Mouse (Mus musculus) heart, embryonic 14.5 days (tissue): Measurements from ENCODE around the gene Il4i1. TPM values are rescaled to one million over a fixed set of nuclear protein-coding genes. Genes with fewer than 3 reads are reported as not detected.

ENCODE experiments used
- ATAC-seq: fragments of 200-750 bp; cut with Nextera tagmentation; 2 replicates; pipeline ENCODE4 v1.8.0; 2017; ENCODE audit warnings: low read depth, moderate TSS enrichment; ENCODE audit not compliant: insufficient number of reproducible peaks, insufficient read depth, low FRiP score
- H3K27ac ChIP-seq, 2 experiments: fragments of 200-500 bp in 1 of 2; fragments of 300-500 bp in 1 of 2; sonication (generic) in 1 of 2; replicated peaks in 1 of 2; 2 replicates each; pipeline ENCODE4 v1.5.1; 2012 to 2014; ENCODE audit warnings: low read depth in 2 of 2, low read length in 2 of 2, control low read depth in 1 of 2, mild to moderate bottlenecking in 1 of 2, mixed read lengths in 1 of 2; ENCODE audit not compliant: control insufficient read depth in 1 of 2, insufficient read depth in 1 of 2
- H3K27me3 ChIP-seq: fragments of 300-500 bp; sonication (generic); 2 replicates; pipeline ENCODE4 v1.6.1; 2014; ENCODE audit warnings: mild to moderate bottlenecking, low read length, control low read depth; ENCODE audit not compliant: control insufficient read depth, insufficient read depth
- H3K36me3 ChIP-seq: fragments of 300-500 bp; sonication (generic); 2 replicates; pipeline ENCODE4 v1.6.1; 2014; ENCODE audit warnings: mild to moderate bottlenecking, control low read depth, low read length, mixed read lengths; ENCODE audit not compliant: control insufficient read depth, insufficient read depth
- H3K4me1 ChIP-seq, 2 experiments: fragments of 200-500 bp in 1 of 2; fragments of 300-500 bp in 1 of 2; sonication (generic) in 1 of 2; 2 replicates each; pipeline ENCODE4 v1.6.1; 2012 to 2014; ENCODE audit warnings: low read length in 2 of 2, control low read depth in 1 of 2, mixed read lengths in 1 of 2; ENCODE audit not compliant: control insufficient read depth in 2 of 2, insufficient read depth in 2 of 2
- H3K4me2 ChIP-seq: fragments of 300-500 bp; sonication (generic); 2 replicates; pipeline ENCODE4 v1.6.1; 2014; ENCODE audit warnings: mild to moderate bottlenecking, low read length
- H3K4me3 ChIP-seq, 2 experiments: fragments of 200-500 bp in 1 of 2; fragments of 300-500 bp in 1 of 2; sonication (generic) in 1 of 2; 2 replicates each; pipeline ENCODE4 v1.5.1; 2012 to 2014; ENCODE audit warnings: low read length in 2 of 2, mild to moderate bottlenecking in 2 of 2, control low read depth in 1 of 2, low read depth in 1 of 2, moderate library complexity in 1 of 2; ENCODE audit not compliant: control insufficient read depth in 1 of 2, insufficient read depth in 1 of 2
- H3K9ac ChIP-seq: fragments of 300-500 bp; sonication (generic); 2 replicates; pipeline ENCODE4 v1.6.1; 2014; ENCODE audit warnings: mild to moderate bottlenecking, low read length
- H3K9me3 ChIP-seq: fragments of 300-500 bp; sonication (generic); 2 replicates; pipeline ENCODE4 v1.6.1; 2016; ENCODE audit warnings: low read length, control low read depth; ENCODE audit not compliant: control insufficient read depth
- WGBS: fragments of 180-500 bp; shearing (Covaris S2); extraction: QIAGEN DNeasy Blood & Tissue Kit; methylation state at CpG from one replicate; pipeline ENCODE4 v1.1.7; 2014; 5-methylcytosine and 5-hydroxymethylcytosine counted together
- polyA plus RNA-seq: library from polyadenylated mRNA; unstranded; fragments of >200 nt; fragmentation: Nextera tagmentation; extraction: Ambion mirVana; gene quantifications from 2 replicates; pipeline ENCODE4 v1.2.1, GENCODE M21; 2014

The Il4i1 gene
- polyA plus RNA-seq, 1 experiment from 2014 or later = 0.91 TPM

DNA sequence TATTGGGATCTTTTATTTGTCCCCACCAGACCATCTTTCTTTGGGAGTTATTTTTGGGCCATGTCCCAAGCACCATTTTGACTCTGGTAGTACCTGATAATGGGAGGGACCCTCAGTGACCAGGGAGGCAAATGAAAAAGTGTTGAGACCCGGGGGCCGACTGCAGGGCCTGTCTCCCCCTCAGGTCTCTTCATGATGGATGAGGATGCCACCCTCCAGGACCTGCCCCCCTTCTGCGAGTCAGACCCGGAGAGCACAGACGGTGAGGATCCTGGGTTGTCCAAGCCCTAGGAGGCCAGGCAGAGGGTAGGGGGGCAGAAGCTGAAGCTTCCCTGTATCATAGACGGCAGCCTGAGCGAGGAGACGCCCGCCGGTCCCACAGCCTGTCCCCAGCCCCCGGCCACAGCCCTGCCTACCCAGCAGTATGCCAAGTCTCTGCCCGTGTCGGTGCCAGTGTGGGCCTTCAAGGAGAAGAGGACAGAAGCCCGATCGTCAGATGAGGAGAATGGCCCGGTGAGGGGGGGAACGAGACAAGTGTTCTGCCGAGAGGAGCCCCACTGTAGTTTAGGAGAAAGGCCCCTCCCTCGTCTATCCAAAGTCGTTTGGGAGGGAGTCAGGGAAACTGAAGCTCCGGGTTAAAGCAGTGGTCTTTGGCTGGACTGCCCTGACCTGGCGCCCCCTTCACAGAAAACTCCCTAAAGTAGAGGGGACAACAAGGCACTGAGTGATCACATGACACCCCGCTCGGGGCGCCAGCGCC lies 37.6 kb downstream of the Il4i1 start:
- ATAC-seq = no peak
- 26% methylated on average over 25 of the region's 26 CpGs for WGBS
- Histone ChIP-seq H3K9ac (peak overlapping the region; percentile 73), H3K27me3 (no peaks in the 10 kb centered on the region), H3K4me2 (peak overlapping the region; percentile 81), H3K9me3 (no peaks in the 10 kb centered on the region), H3K4me3 (peak overlapping the region; percentile 46 to 59), H3K4me1 (peaks cover 23 to 48% of the 10 kb centered on the region in 2 experiments), H3K36me3 (peaks cover 26% of the 10 kb centered on the region), H3K27ac (peak overlapping the region; percentile 93 to 96)

DNA sequence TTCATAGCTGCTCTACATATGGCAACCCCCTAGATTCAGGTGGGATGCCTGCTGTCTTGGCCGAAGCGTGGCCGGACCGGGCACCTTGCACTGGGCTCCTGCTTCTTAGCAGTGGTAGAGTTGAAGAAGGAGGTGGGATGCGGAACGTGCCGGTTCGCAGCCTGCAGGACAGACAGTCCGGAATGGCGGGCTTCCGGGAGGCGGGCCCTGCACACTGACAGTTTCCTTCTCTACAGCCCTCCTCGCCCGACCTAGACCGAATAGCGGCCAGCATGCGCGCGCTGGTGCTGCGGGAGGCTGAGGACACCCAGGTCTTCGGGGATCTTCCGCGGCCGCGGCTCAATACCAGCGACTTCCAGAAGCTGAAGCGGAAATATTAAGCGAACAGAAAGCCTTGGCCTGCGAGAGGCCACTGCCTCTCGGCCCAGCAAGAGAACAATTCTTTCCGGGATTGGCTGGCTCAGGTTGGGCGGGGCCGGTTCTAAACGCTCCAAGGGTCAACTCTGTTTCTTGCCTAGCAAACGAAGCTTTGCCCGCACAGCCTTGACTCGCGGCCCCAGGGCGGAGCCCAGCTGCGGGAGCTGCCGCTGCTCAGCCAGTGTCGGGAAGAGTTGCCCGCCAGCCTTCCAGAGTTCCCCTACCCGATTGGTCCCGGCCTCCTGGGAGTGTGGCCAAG lies 38.3 kb downstream of the Il4i1 start:
- Histone ChIP-seq H3K27me3 (no peaks in the 10 kb centered on the region), H3K4me3 (peak overlapping the region; percentile 46 to 59), H3K9ac (peak overlapping the region; percentile 73), H3K9me3 (no peaks in the 10 kb centered on the region), H3K4me1 (peaks cover 23 to 48% of the 10 kb centered on the region in 2 experiments), H3K4me2 (peak overlapping the region; percentile 81), H3K36me3 (peaks cover 31% of the 10 kb centered on the region), H3K27ac (peak overlapping the region; percentile 93 to 96)
- peak; percentile 34 for ATAC-seq
- WGBS = 1% methylated on average over 45 of the region's 45 CpGs

DNA sequence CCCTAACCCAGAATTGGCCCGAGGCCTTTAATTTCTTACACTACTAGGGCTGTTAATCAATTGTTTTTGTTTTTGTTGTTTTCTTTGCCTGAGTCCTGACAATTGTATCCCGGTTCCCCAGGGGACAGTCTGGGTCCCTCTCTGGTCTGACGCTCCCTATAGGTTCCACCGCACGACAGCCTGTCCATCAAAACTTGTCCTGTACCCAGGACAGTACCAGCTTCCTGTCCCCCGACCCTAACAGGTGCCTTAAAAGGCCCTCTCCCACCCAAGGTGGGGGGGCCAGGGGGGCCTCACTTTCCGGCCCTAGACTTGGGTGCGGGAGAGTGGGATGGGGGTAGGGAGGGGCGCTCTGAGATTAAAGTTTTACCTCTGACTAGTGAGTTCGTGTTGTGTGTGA lies 38.8 kb downstream of the Il4i1 start:
- no peak for ATAC-seq
- peak overlapping the region; percentile 93 to 96 for H3K27ac ChIP-seq
- H3K36me3 ChIP-seq = peaks cover 34% of the 10 kb centered on the region
- no peaks in the 10 kb centered on the region for H3K27me3 ChIP-seq
- 35% methylated on average over 10 of the region's 10 CpGs for WGBS
- peak overlapping the region; percentile 73 for H3K9ac ChIP-seq
- no peaks in the 10 kb centered on the region for H3K9me3 ChIP-seq
- H3K4me1 ChIP-seq = peaks cover 23 to 48% of the 10 kb centered on the region in 2 experiments
- H3K4me2 ChIP-seq = peak overlapping the region; percentile 81
- H3K4me3 ChIP-seq = peak overlapping the region; percentile 46 to 59

DNA sequence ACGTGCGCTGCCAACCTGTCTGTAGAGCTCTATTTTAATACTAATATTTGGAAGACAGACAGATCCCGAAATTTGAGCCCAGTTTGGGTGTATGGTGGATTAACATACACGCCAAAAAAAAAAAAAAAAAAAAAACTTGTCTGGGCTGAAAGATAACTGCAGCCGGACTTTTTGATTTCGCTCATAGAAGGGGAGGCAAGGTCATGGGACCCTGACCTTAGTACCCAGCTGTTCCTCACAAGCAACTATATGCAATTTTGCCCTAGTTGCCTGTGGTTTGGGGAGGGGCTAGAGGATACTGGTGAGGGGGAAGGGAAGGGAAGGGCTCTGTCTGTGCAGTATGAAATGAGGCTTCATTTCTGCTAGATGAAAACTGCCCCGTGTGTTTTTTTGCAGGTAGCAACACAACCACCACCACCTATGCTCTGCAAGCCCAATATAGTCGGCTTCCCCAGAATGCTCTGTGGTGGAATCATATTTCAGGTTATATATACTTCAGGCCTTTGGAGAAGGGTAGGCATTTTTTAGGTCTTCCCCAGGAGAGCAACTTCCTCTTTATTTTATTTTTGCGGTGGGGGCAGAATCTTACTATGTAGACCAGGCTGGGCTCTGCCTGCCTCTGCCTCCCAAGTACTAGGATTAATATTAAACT lies 40.2 kb downstream of the Il4i1 start:
- no peaks in the 10 kb centered on the region for H3K9me3 ChIP-seq
- H3K36me3 ChIP-seq = peaks cover 33% of the 10 kb centered on the region
- no peaks in the 10 kb centered on the region for H3K27me3 ChIP-seq
- ATAC-seq = no peak
- peak overlapping the region; percentile 92 to 95 for H3K27ac ChIP-seq
- 57% methylated on average over 9 of the region's 9 CpGs for WGBS
- H3K9ac ChIP-seq = peak overlapping the region; percentile 92
- H3K4me3 ChIP-seq = peak overlapping the region in 1 of 2 experiments; percentile 86; a peak in 3 of 4 replicates
- peaks cover 16 to 38% of the 10 kb centered on the region in 2 experiments for H3K4me1 ChIP-seq
- H3K4me2 ChIP-seq = peak overlapping the region; percentile 95

DNA sequence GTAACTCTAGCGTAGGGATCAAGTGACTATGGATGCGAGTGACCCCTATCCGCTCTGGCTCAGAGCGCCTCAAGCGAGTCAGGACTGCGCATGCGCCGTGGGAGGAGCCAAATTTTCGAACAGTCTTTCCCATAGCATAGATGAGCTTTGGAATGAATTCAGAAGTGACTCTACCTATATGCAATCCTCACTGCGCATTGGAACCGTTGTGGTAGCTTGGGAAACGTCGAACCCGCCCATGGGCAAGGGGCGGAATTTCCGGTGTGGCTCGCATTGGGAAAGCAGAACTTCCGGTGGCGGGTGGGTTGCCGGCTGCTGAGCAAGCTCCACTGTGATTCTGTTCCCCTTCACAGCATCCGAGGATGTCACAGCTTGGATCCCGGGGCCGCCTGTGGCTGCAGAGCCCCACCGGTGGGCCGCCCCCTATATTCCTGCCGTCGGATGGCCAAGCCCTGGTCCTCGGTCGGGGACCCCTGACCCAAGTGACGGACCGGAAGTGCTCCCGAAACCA lies 40.9 kb downstream of the Il4i1 start, which contains the start of gene Pnkp:
Gene Pnkp, plus strand, starts transcription at position 98 of the 511 bp plus-strand sequence.
- H3K9me3 ChIP-seq = no peaks in the 10 kb centered on the region
- H3K36me3 ChIP-seq = peaks cover 35% of the 10 kb centered on the region
- H3K27me3 ChIP-seq = no peaks in the 10 kb centered on the region
- H3K4me3 ChIP-seq = peak within 1 kb of the TSS; percentile 86 to 94
- ATAC-seq = 0 out of 2 replicates have a peak, but pooled peaks have one; percentile 23
- H3K27ac ChIP-seq = peak within 1 kb of the TSS; percentile 92 to 95
- peak within 1 kb of the TSS; percentile 95 for H3K4me2 ChIP-seq
- H3K4me1 ChIP-seq = peaks cover 16 to 36% of the 10 kb centered on the region in 2 experiments
- under 1% methylated on average over 32 of the region's 32 CpGs for WGBS
- peak within 1 kb of the TSS; percentile 92 for H3K9ac ChIP-seq

DNA sequence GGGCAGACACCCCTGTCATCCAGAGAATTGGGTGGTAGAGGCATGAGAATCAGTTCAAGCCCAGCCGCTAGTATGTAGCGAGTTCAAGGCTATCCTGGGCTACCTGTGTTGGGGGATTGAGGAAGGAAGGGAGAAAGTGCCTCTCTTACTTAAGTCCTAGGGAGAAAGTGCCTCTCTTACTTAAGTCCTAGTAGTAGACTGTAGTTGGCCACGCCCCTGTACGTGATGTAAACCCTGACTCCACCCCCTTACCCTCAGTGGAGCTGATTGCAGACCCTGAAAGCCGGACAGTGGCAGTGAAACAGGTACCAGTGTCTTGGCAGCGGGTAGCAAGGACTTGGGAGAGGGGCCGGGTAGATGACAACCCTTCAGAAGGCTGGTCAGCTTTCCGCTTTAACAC lies 41.7 kb downstream of the Il4i1 start:
- H3K4me2 ChIP-seq = peak overlapping the region; percentile 95
- H3K4me3 ChIP-seq = peak overlapping the region; percentile 86 to 94
- no peaks in the 10 kb centered on the region for H3K9me3 ChIP-seq
- no peaks in the 10 kb centered on the region for H3K27me3 ChIP-seq
- peak overlapping the region in 1 of 2 experiments; percentile 92; a peak in 1 of 4 replicates for H3K27ac ChIP-seq
- WGBS = 25% methylated on average over 8 of the region's 8 CpGs
- peaks cover 16 to 35% of the 10 kb centered on the region in 2 experiments for H3K4me1 ChIP-seq
- peak overlapping the region; percentile 92 for H3K9ac ChIP-seq
- peaks cover 37% of the 10 kb centered on the region for H3K36me3 ChIP-seq
- no peak for ATAC-seq

DNA sequence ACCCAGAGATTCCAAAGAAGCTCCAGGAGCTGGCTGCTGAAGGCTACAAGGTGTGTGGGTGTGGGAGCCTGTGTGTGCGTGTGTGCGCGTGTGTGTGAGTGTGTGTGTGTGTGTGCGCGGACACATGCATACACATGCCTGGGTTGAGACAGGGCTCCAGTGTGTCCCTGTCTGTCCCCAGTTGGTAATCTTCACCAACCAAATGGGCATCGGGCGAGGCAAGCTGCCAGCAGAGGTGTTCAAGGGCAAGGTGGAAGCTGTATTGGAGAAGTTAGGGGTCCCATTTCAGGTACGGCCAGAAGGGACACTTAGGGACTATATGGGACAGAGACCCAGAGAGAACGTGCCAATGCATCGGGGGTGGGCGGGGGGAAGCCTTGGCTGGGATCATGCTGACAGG lies 43.7 kb downstream of the Il4i1 start:
- Histone ChIP-seq H3K27ac (no peak overlapping the region), H3K4me2 (no peak overlapping the region), H3K27me3 (no peaks in the 10 kb centered on the region), H3K4me3 (no peak overlapping the region), H3K9me3 (no peaks in the 10 kb centered on the region), H3K9ac (no peak overlapping the region), H3K4me1 (peaks cover 14 to 30% of the 10 kb centered on the region in 2 experiments), H3K36me3 (peaks cover 48% of the 10 kb centered on the region)
- WGBS = 87% methylated on average over 11 of the region's 11 CpGs
- no peak for ATAC-seq
